Mouse (Mus musculus) hindbrain, embryonic 10.5 days (tissue): ENCODE measurements at regions not wholly inside any gene's neighbourhood (a gene's known extent, or its start where the extent isn't known, plus 50 kb on each side); places are given as distances from the start of the nearest gene placed in this dataset.
A peak's percentile ranks its signal among the peaks of the same experiment; 100 is the strongest.

ENCODE experiments used
- DNase-seq: peaks from one replicate; pipeline ENCODE4 v3.0.0-alpha.2; 2017; ENCODE audit warnings: low spot score
- H3K27ac ChIP-seq: fragments of 300-500 bp; sonication (generic); 2 replicates; pipeline ENCODE4 v1.5.1; 2016; ENCODE audit warnings: mild to moderate bottlenecking, moderate library complexity
- H3K27me3 ChIP-seq: fragments of 300-500 bp; sonication (generic); 2 replicates; pipeline ENCODE4 v1.6.1; 2016; ENCODE audit warnings: mild to moderate bottlenecking; ENCODE audit not compliant: poor library complexity, insufficient read depth, severe bottlenecking
- H3K36me3 ChIP-seq: fragments of 300-500 bp; sonication (generic); 2 replicates; pipeline ENCODE4 v1.6.1; 2016; ENCODE audit warnings: mild to moderate bottlenecking, moderate library complexity
- H3K4me1 ChIP-seq: fragments of 300-500 bp; sonication (generic); replicated peaks from 2 replicates; pipeline ENCODE4 v1.6.1; 2016; ENCODE audit warnings: mild to moderate bottlenecking
- H3K4me3 ChIP-seq: fragments of 300-500 bp; sonication (generic); 2 replicates; pipeline ENCODE4 v1.5.1; 2016; ENCODE audit warnings: mild to moderate bottlenecking, moderate library complexity
- H3K9me3 ChIP-seq: fragments of 300-500 bp; sonication (generic); 2 replicates; pipeline ENCODE4 v1.6.1; 2016; ENCODE audit warnings: mild to moderate bottlenecking, moderate library complexity
- WGBS: fragments of 180-500 bp; shearing (Covaris S2); methylation state at CpG from one replicate; pipeline ENCODE4 v1.1.7; 2016; 5-methylcytosine and 5-hydroxymethylcytosine counted together

- Histone ChIP-seq H3K4me3 (no peak overlapping the region), H3K27me3 (no peaks in the 10 kb centered on the region), H3K36me3 (no peaks in the 10 kb centered on the region), H3K4me1 (peaks cover 6% of the 10 kb centered on the region; the same call in 1 of the 2 replicates), H3K9me3 (no peaks in the 10 kb centered on the region), H3K27ac (no peak overlapping the region)
- peak; percentile 14 for DNase-seq
- WGBS: 60% methylated on average over 12 of the region's 12 CpGs
These were observed 108.0 kb upstream of the Bach2 start for GRCm38 (mm10) chr4:32130594-32130993.

- no peak overlapping the region for H3K4me3 ChIP-seq
- no peak overlapping the region for H3K27ac ChIP-seq
- WGBS: 84% methylated on average over 5 of the region's 5 CpGs
- peaks cover 6% of the 10 kb centered on the region; the same call in 1 of the 2 replicates for H3K4me1 ChIP-seq
- no peaks in the 10 kb centered on the region for H3K27me3 ChIP-seq
- no peaks in the 10 kb centered on the region for H3K36me3 ChIP-seq
- H3K9me3 ChIP-seq: no peaks in the 10 kb centered on the region
- DNase-seq: no peak
These were observed 106.8 kb upstream of the Bach2 start for GRCm38 (mm10) chr4:32131819-32132218.

GRCm38 (mm10) chr4:32136151-32136550 is 102.5 kb upstream of the Bach2 start:
- 81% methylated on average over 7 of the region's 10 CpGs for WGBS
- Histone ChIP-seq H3K4me3 (no peak overlapping the region), H3K27me3 (no peaks in the 10 kb centered on the region), H3K27ac (no peak overlapping the region), H3K4me1 (no peaks in the 10 kb centered on the region), H3K9me3 (no peaks in the 10 kb centered on the region), H3K36me3 (no peaks in the 10 kb centered on the region)
- no peak for DNase-seq

GRCm38 (mm10) chr4:32137243-32137642 is 101.4 kb upstream of the Bach2 start:
- no peaks in the 10 kb centered on the region for H3K4me1 ChIP-seq
- no peaks in the 10 kb centered on the region for H3K27me3 ChIP-seq
- H3K27ac ChIP-seq: no peak overlapping the region
- no peaks in the 10 kb centered on the region for H3K9me3 ChIP-seq
- no peaks in the 10 kb centered on the region for H3K36me3 ChIP-seq
- H3K4me3 ChIP-seq: no peak overlapping the region
- DNase-seq: no peak

- DNase-seq: no peak
- Histone ChIP-seq H3K36me3 (no peaks in the 10 kb centered on the region), H3K9me3 (no peaks in the 10 kb centered on the region), H3K27me3 (no peaks in the 10 kb centered on the region), H3K4me1 (no peaks in the 10 kb centered on the region), H3K27ac (no peak overlapping the region), H3K4me3 (no peak overlapping the region)
- 78% methylated on average over 10 of the region's 10 CpGs for WGBS
These were observed 100.6 kb upstream of the Bach2 start for GRCm38 (mm10) chr4:32137966-32138365.

GRCm38 (mm10) chr4:32139586-32139985 is 99.0 kb upstream of the Bach2 start:
- Histone ChIP-seq H3K4me1 (no peaks in the 10 kb centered on the region), H3K27me3 (no peaks in the 10 kb centered on the region), H3K9me3 (no peaks in the 10 kb centered on the region), H3K4me3 (no peak overlapping the region), H3K36me3 (no peaks in the 10 kb centered on the region), H3K27ac (no peak overlapping the region)
- DNase-seq: no peak
- 79% methylated on average over 6 of the region's 6 CpGs for WGBS

- Histone ChIP-seq H3K4me3 (no peak overlapping the region), H3K4me1 (no peaks in the 10 kb centered on the region), H3K9me3 (no peaks in the 10 kb centered on the region), H3K36me3 (no peaks in the 10 kb centered on the region), H3K27ac (no peak overlapping the region), H3K27me3 (no peaks in the 10 kb centered on the region)
- 69% methylated on average over 2 of the region's 2 CpGs for WGBS
- no peak for DNase-seq
These were observed 98.5 kb upstream of the Bach2 start for GRCm38 (mm10) chr4:32140068-32140467.

GRCm38 (mm10) chr4:32142198-32142597 is 96.4 kb upstream of the Bach2 start:
- no peak for DNase-seq
- H3K4me3 ChIP-seq: no peak overlapping the region
- no peaks in the 10 kb centered on the region for H3K4me1 ChIP-seq
- no peaks in the 10 kb centered on the region for H3K27me3 ChIP-seq
- H3K36me3 ChIP-seq: no peaks in the 10 kb centered on the region
- WGBS: 84% methylated on average over 4 of the region's 4 CpGs
- no peaks in the 10 kb centered on the region for H3K9me3 ChIP-seq
- no peak overlapping the region for H3K27ac ChIP-seq

GRCm38 (mm10) chr4:32147146-32147545 is 91.5 kb upstream of the Bach2 start:
- Histone ChIP-seq H3K27me3 (no peaks in the 10 kb centered on the region), H3K27ac (no peak overlapping the region), H3K36me3 (no peaks in the 10 kb centered on the region), H3K4me3 (no peak overlapping the region), H3K4me1 (no peaks in the 10 kb centered on the region), H3K9me3 (no peaks in the 10 kb centered on the region)
- DNase-seq: no peak
- 57% methylated on average over 1 of the region's 1 CpGs for WGBS

GRCm38 (mm10) chr4:32148597-32148996 is 90.0 kb upstream of the Bach2 start:
- Histone ChIP-seq H3K27me3 (no peaks in the 10 kb centered on the region), H3K36me3 (no peaks in the 10 kb centered on the region), H3K9me3 (no peaks in the 10 kb centered on the region), H3K27ac (no peak overlapping the region), H3K4me1 (no peaks in the 10 kb centered on the region), H3K4me3 (no peak overlapping the region)
- WGBS: 89% methylated on average over 2 of the region's 2 CpGs
- no peak for DNase-seq

- WGBS: 91% methylated on average over 7 of the region's 7 CpGs
- no peak overlapping the region for H3K4me3 ChIP-seq
- H3K36me3 ChIP-seq: no peaks in the 10 kb centered on the region
- no peaks in the 10 kb centered on the region for H3K27me3 ChIP-seq
- H3K9me3 ChIP-seq: no peaks in the 10 kb centered on the region
- H3K4me1 ChIP-seq: no peaks in the 10 kb centered on the region
- H3K27ac ChIP-seq: no peak overlapping the region
- no peak for DNase-seq
These were observed 89.4 kb upstream of the Bach2 start for GRCm38 (mm10) chr4:32149171-32149570.

GRCm38 (mm10) chr4:32153356-32153755 is 85.2 kb upstream of the Bach2 start:
- H3K27me3 ChIP-seq: no peaks in the 10 kb centered on the region
- peaks cover 2% of the 10 kb centered on the region for H3K4me1 ChIP-seq
- WGBS: 84% methylated on average over 4 of the region's 4 CpGs
- no peak overlapping the region for H3K27ac ChIP-seq
- no peaks in the 10 kb centered on the region for H3K36me3 ChIP-seq
- DNase-seq: peak; percentile 45
- no peak overlapping the region for H3K4me3 ChIP-seq
- H3K9me3 ChIP-seq: no peaks in the 10 kb centered on the region

- no peaks in the 10 kb centered on the region for H3K9me3 ChIP-seq
- no peaks in the 10 kb centered on the region for H3K36me3 ChIP-seq
- no peak overlapping the region for H3K4me3 ChIP-seq
- 85% methylated on average over 8 of the region's 8 CpGs for WGBS
- H3K27me3 ChIP-seq: peaks cover 10% of the 10 kb centered on the region; the same call in 1 of the 2 replicates
- H3K27ac ChIP-seq: no peak overlapping the region
- peaks cover 35% of the 10 kb centered on the region for H3K4me1 ChIP-seq
- no peak for DNase-seq
These were observed 81.6 kb upstream of the Bach2 start for GRCm38 (mm10) chr4:32156965-32157364.

- Histone ChIP-seq H3K4me1 (peaks cover 40% of the 10 kb centered on the region), H3K9me3 (no peaks in the 10 kb centered on the region), H3K27ac (no peak overlapping the region), H3K4me3 (no peak overlapping the region), H3K36me3 (no peaks in the 10 kb centered on the region), H3K27me3 (peaks cover 10% of the 10 kb centered on the region; the same call in 1 of the 2 replicates)
- DNase-seq: no peak
- WGBS: 45% methylated on average over 5 of the region's 5 CpGs
These were observed 80.2 kb upstream of the Bach2 start for GRCm38 (mm10) chr4:32158451-32158850.
